Mouse (Mus musculus) heart, embryonic 16.5 days (tissue): ENCODE results near the gene Ptcd1. TPM values are rescaled to one million over a fixed set of nuclear protein-coding genes. Genes with fewer than 3 reads are reported as not detected.
A peak's percentile ranks its signal among the peaks of the same experiment; 100 is the strongest.

Experiments used
- ATAC-seq: fragments of 200-750 bp; cut with Nextera tagmentation; replicated peaks from 2 replicates; pipeline ENCODE4 v1.8.0; 2017; ENCODE audit warnings: moderate number of reproducible peaks; ENCODE audit not compliant: insufficient read depth, low FRiP score; ENCODE audit errors: extremely low read depth
- H3K27ac ChIP-seq: fragments of 300-500 bp; sonication (generic); 2 replicates; pipeline ENCODE4 v1.5.1; 2014; ENCODE audit warnings: mild to moderate bottlenecking, low read length, control low read depth, moderate library complexity
- H3K27me3 ChIP-seq: fragments of 300-500 bp; sonication (generic); 2 replicates; pipeline ENCODE4 v1.6.1; 2014; ENCODE audit warnings: low read length, mixed read lengths; ENCODE audit not compliant: control insufficient read depth, insufficient read depth
- H3K36me3 ChIP-seq: fragments of 300-500 bp; sonication (generic); 2 replicates; pipeline ENCODE4 v1.6.1; 2014; ENCODE audit not compliant: control insufficient read depth, insufficient read depth
- H3K4me1 ChIP-seq: fragments of 300-500 bp; sonication (generic); 2 replicates; pipeline ENCODE4 v1.6.1; 2014; ENCODE audit warnings: low read length, mixed read lengths; ENCODE audit not compliant: control insufficient read depth, insufficient read depth
- H3K4me2 ChIP-seq: fragments of 300-500 bp; sonication (generic); 2 replicates; pipeline ENCODE4 v1.6.1; 2014; ENCODE audit warnings: low read depth, mild to moderate bottlenecking, control low read depth, low read length
- H3K4me3 ChIP-seq: fragments of 300-500 bp; sonication (generic); 2 replicates; pipeline ENCODE4 v1.5.1; 2014; ENCODE audit warnings: mild to moderate bottlenecking, control low read depth, low read length
- H3K9ac ChIP-seq: fragments of 300-500 bp; sonication (generic); 2 replicates; pipeline ENCODE4 v1.6.1; 2014; ENCODE audit warnings: low read length, control low read depth
- H3K9me3 ChIP-seq: fragments of 300-500 bp; sonication (generic); replicated peaks from 2 replicates; pipeline ENCODE4 v1.6.1; 2016; ENCODE audit warnings: low read length; ENCODE audit not compliant: control insufficient read depth
- WGBS: fragments of 180-500 bp; shearing (Covaris S2); extraction: QIAGEN DNeasy Blood & Tissue Kit; methylation state at CpG from one replicate; pipeline ENCODE4 v1.1.7; 2014; 5-methylcytosine and 5-hydroxymethylcytosine counted together
- polyA plus RNA-seq: library from polyadenylated mRNA; unstranded; fragments of >200 nt; fragmentation: Nextera tagmentation; extraction: Ambion mirVana; gene quantifications from 2 replicates; pipeline ENCODE4 v1.2.1, GENCODE M21; 2015

The Ptcd1 gene
- polyA plus RNA-seq, 1 experiment from 2014 or later, result 17.2 TPM

GRCm38 (mm10) chr5:145123396-145123795 lies 43.5 kb downstream of the Ptcd1 start:
- peaks cover 4% of the 10 kb centered on the region for H3K4me1 ChIP-seq
- H3K4me2 ChIP-seq, result no peak overlapping the region
- H3K9me3 ChIP-seq, result no peaks in the 10 kb centered on the region
- no peak overlapping the region for H3K27ac ChIP-seq
- no peak for ATAC-seq
- peaks cover 52% of the 10 kb centered on the region for H3K36me3 ChIP-seq
- 92% methylated on average over 19 of the region's 19 CpGs for WGBS
- H3K27me3 ChIP-seq, result no peaks in the 10 kb centered on the region
- no peak overlapping the region for H3K4me3 ChIP-seq
- no peak overlapping the region for H3K9ac ChIP-seq

GRCm38 (mm10) chr5:145120921-145121320 lies 46.0 kb downstream of the Ptcd1 start:
- Histone ChIP-seq H3K4me3 (no peak overlapping the region), H3K9ac (no peak overlapping the region), H3K4me1 (peaks cover 6% of the 10 kb centered on the region), H3K9me3 (no peaks in the 10 kb centered on the region), H3K36me3 (peaks cover 35% of the 10 kb centered on the region), H3K27me3 (no peaks in the 10 kb centered on the region), H3K4me2 (no peak overlapping the region), H3K27ac (no peak overlapping the region)
- WGBS, result 54% methylated on average over 7 of the region's 7 CpGs
- ATAC-seq, result no peak

GRCm38 (mm10) chr5:145119385-145119784 lies 47.5 kb downstream of the Ptcd1 start:
- no peaks in the 10 kb centered on the region for H3K9me3 ChIP-seq
- no peak overlapping the region for H3K4me3 ChIP-seq
- H3K36me3 ChIP-seq, result peaks cover 26% of the 10 kb centered on the region
- no peak for ATAC-seq
- H3K4me2 ChIP-seq, result no peak overlapping the region
- H3K27ac ChIP-seq, result no peak overlapping the region
- H3K27me3 ChIP-seq, result no peaks in the 10 kb centered on the region
- 88% methylated on average over 2 of the region's 2 CpGs for WGBS
- H3K9ac ChIP-seq, result no peak overlapping the region
- peaks cover 12% of the 10 kb centered on the region for H3K4me1 ChIP-seq

- Histone ChIP-seq H3K4me1 (peaks cover 12% of the 10 kb centered on the region), H3K4me3 (no peak overlapping the region), H3K9ac (no peak overlapping the region)
Measured at GRCm38 (mm10) chr5:145118461-145118860, 48.4 kb downstream of the Ptcd1 start.

GRCm38 (mm10) chr5:145118005-145118404 lies 48.9 kb downstream of the Ptcd1 start:
- Histone ChIP-seq H3K4me2 (no peak overlapping the region), H3K36me3 (peaks cover 12% of the 10 kb centered on the region), H3K4me1 (peaks cover 12% of the 10 kb centered on the region), H3K4me3 (no peak overlapping the region), H3K27ac (no peak overlapping the region), H3K9ac (no peak overlapping the region), H3K27me3 (no peaks in the 10 kb centered on the region), H3K9me3 (no peaks in the 10 kb centered on the region)
- no peak for ATAC-seq
- 45% methylated on average over 6 of the region's 6 CpGs for WGBS

More at GRCm38 (mm10) chr5:145118461-145118860, 48.4 kb downstream of the Ptcd1 start:
- Histone ChIP-seq H3K27me3 (no peaks in the 10 kb centered on the region), H3K36me3 (peaks cover 17% of the 10 kb centered on the region), H3K4me2 (no peak overlapping the region), H3K9me3 (no peaks in the 10 kb centered on the region), H3K27ac (no peak overlapping the region)
- 83% methylated on average over 5 of the region's 5 CpGs for WGBS
- no peak for ATAC-seq

- Histone ChIP-seq H3K27ac (peak overlapping the region; percentile 91), H3K36me3 (peaks cover 6% of the 10 kb centered on the region; the same call in 1 of the 2 replicates), H3K4me1 (peaks cover 12% of the 10 kb centered on the region), H3K9ac (0 out of 2 replicates have a peak overlapping the region, but pooled peaks have one; percentile 2), H3K9me3 (no peaks in the 10 kb centered on the region), H3K4me2 (peak overlapping the region; percentile 41), H3K4me3 (peak overlapping the region; percentile 9; the same call in 1 of the 2 replicates), H3K27me3 (no peaks in the 10 kb centered on the region)
- 42% methylated on average over 10 of the region's 10 CpGs for WGBS
- ATAC-seq, result no peak; the same call in 1 of the 2 replicates
Measured at GRCm38 (mm10) chr5:145116916-145117315, 50.0 kb downstream of the Ptcd1 start.

GRCm38 (mm10) chr5:145116316-145116715 lies 50.6 kb downstream of the Ptcd1 start:
- 30% methylated on average over 4 of the region's 4 CpGs for WGBS

GRCm38 (mm10) chr5:145115736-145116135 lies 51.2 kb downstream of the Ptcd1 start:
- Histone ChIP-seq H3K9ac (peak overlapping the region; percentile 41), H3K27me3 (no peaks in the 10 kb centered on the region), H3K9me3 (no peaks in the 10 kb centered on the region), H3K36me3 (peaks cover 6% of the 10 kb centered on the region; the same call in 1 of the 2 replicates), H3K4me1 (peaks cover 11% of the 10 kb centered on the region), H3K4me3 (peak overlapping the region; percentile 18), H3K4me2 (peak overlapping the region; percentile 87), H3K27ac (peak overlapping the region; percentile 91)
- no peak for ATAC-seq
- 87% methylated on average over 5 of the region's 5 CpGs for WGBS

More at GRCm38 (mm10) chr5:145116316-145116715, 50.6 kb downstream of the Ptcd1 start:
- Histone ChIP-seq H3K4me3 (peak overlapping the region; percentile 18), H3K27me3 (no peaks in the 10 kb centered on the region), H3K9me3 (no peaks in the 10 kb centered on the region), H3K36me3 (peaks cover 6% of the 10 kb centered on the region; the same call in 1 of the 2 replicates), H3K4me1 (peaks cover 12% of the 10 kb centered on the region), H3K27ac (peak overlapping the region; percentile 91), H3K4me2 (peak overlapping the region; percentile 87), H3K9ac (peak overlapping the region; percentile 41)
- peak; percentile 56 for ATAC-seq

- peaks cover 8% of the 10 kb centered on the region for H3K36me3 ChIP-seq
Measured at GRCm38 (mm10) chr5:145114606-145115473, 52.1 kb downstream of the Ptcd1 start.

More at GRCm38 (mm10) chr5:145114606-145115473, 52.1 kb downstream of the Ptcd1 start:
- Histone ChIP-seq H3K9me3 (no peaks in the 10 kb centered on the region), H3K4me2 (peak overlapping the region; percentile 87), H3K4me3 (peak overlapping the region; percentile 74), H3K9ac (peak overlapping the region; percentile 84), H3K27me3 (no peaks in the 10 kb centered on the region), H3K27ac (peak overlapping the region; percentile 91), H3K4me1 (peaks cover 8% of the 10 kb centered on the region)
- WGBS, result 12% methylated on average over 38 of the region's 40 CpGs
- ATAC-seq, result peak; percentile 51
